Mouse (Mus musculus) stomach, embryonic 16.5 days (tissue): ENCODE data around the gene Unc13c. TPM values are rescaled to one million over a fixed set of nuclear protein-coding genes. Genes with fewer than 3 reads are reported as not detected.

Experiments
- ATAC-seq: fragments of 200-750 bp; cut with Nextera tagmentation; 2 replicates; pipeline ENCODE4 v1.8.0; 2017; ENCODE audit warnings: moderate number of reproducible peaks, moderate TSS enrichment; ENCODE audit not compliant: insufficient read depth, low FRiP score
- H3K27ac ChIP-seq: fragments of 300-500 bp; sonication (generic); 2 replicates; pipeline ENCODE4 v1.5.1; 2014; ENCODE audit warnings: low read length
- H3K27me3 ChIP-seq: fragments of 300-500 bp; sonication (generic); 2 replicates; pipeline ENCODE4 v1.6.1; 2014; ENCODE audit warnings: low read length, control low read depth, mixed read lengths; ENCODE audit not compliant: control insufficient read depth, insufficient read depth
- H3K36me3 ChIP-seq: fragments of 300-500 bp; sonication (generic); 2 replicates; pipeline ENCODE4 v1.6.1; 2014; ENCODE audit warnings: low read length; ENCODE audit not compliant: control insufficient read depth, insufficient read depth
- H3K4me1 ChIP-seq: fragments of 300-500 bp; sonication (generic); 2 replicates; pipeline ENCODE4 v1.6.1; 2014; ENCODE audit warnings: low read length, control low read depth, mixed read lengths; ENCODE audit not compliant: control insufficient read depth, insufficient read depth
- H3K4me2 ChIP-seq: fragments of 300-500 bp; sonication (generic); 2 replicates; pipeline ENCODE4 v1.6.1; 2014; ENCODE audit warnings: low read depth, low read length, mixed read lengths
- H3K4me3 ChIP-seq: fragments of 300-500 bp; sonication (generic); replicated peaks from 2 replicates; pipeline ENCODE4 v1.5.1; 2014; ENCODE audit warnings: mild to moderate bottlenecking, low read length
- H3K9ac ChIP-seq: fragments of 300-500 bp; sonication (generic); 2 replicates; pipeline ENCODE4 v1.6.1; 2014; ENCODE audit warnings: low read length
- H3K9me3 ChIP-seq: fragments of 300-500 bp; sonication (generic); replicated peaks from 2 replicates; pipeline ENCODE4 v1.6.1; 2016; ENCODE audit warnings: low read length, control low read depth; ENCODE audit not compliant: control insufficient read depth
- WGBS: fragments of 180-500 bp; shearing (Covaris S2); extraction: QIAGEN DNeasy Blood & Tissue Kit; methylation state at CpG from one replicate; pipeline ENCODE4 v1.1.7; 2014; 5-methylcytosine and 5-hydroxymethylcytosine counted together
- polyA plus RNA-seq: library from polyadenylated mRNA; unstranded; fragments of >200 nt; fragmentation: Nextera tagmentation; extraction: Ambion mirVana; gene quantifications from 2 replicates; pipeline ENCODE4 v1.2.1, GENCODE M21; 2015

The Unc13c gene
- 0.89 and 0.99 TPM in 2 replicates for polyA plus RNA-seq

DNA sequence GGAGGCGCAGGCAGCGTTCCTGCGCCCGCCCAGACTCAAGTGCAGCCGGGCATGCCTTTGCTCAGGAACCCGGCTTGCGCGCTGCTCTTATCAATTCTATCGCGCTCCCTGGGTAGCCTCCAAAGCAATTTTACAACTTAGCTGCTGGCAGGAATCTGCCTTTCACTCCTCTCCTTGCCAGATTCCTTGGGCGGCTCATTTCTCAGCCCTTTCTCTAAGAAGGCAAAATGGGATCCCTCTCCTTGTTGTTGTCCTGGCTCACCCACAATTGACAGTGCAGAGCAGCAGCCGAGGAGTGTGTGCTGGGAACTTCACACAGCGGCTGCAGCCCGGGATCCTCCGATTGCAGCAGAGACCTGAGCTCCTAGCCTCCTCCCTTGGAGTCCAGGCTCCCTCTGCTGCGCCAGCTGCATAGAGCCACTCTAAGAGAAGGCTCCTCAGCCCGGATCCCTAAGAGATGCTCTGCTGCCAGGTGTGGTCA lies at the start of gene Unc13c:
Unc13c (minus strand) TSS at position 326 of the 481 bp plus-strand sequence.
- 4% methylated on average over 17 of the region's 17 CpGs for WGBS
- H3K4me3 ChIP-seq, result peak within 1 kb of the TSS; percentile 38
- peak within 1 kb of the TSS; percentile 53 for H3K4me2 ChIP-seq
- H3K36me3 ChIP-seq, result no peaks in the 10 kb centered on the region
- H3K4me1 ChIP-seq, result peaks cover 4% of the 10 kb centered on the region; the same call in 1 of the 2 replicates
- H3K9ac ChIP-seq, result peak within 1 kb of the TSS; percentile 33; the same call in 1 of the 2 replicates
- no peak within 1 kb of the TSS for H3K27ac ChIP-seq
- no peak for ATAC-seq
- H3K27me3 ChIP-seq, result no peaks in the 10 kb centered on the region
- no peaks in the 10 kb centered on the region for H3K9me3 ChIP-seq

DNA sequence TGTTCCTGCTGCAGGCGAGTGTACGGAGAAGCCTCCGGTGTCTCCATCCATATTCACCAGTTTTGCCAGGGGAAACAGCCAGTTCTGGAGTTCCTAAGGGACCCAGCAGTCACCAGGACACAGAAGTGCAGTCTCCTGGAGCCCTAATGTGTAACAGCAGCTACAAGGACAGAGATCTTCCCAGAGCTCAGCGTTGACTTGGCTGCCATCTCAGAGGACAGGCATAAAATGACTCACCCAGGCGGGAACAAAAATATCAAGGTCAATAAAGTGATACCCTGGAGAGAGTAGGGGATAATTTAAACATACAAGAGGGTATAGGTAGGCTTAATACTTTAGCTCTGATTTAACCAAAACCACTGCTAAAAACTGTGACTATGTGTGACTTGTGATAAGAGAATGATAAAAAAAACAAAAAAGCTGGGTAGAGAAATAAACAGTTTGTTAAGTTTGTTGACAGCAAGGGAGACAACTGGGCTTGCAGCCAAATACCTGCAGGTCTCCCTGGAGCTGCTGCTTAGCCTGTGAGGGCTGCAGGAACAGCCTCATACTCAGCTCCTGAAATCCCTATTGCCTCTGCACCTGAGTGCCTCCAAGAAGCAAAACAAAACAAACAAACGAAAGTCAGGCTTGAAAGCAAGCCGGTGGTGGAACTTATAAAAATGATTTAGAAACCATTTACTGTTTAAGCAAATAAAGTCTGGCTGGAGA lies 39.4 kb upstream of the Unc13c start:
- H3K27me3 ChIP-seq, result no peaks in the 10 kb centered on the region
- 64% methylated on average over 7 of the region's 7 CpGs for WGBS
- no peak for ATAC-seq
- no peak overlapping the region for H3K9ac ChIP-seq
- H3K4me1 ChIP-seq, result no peaks in the 10 kb centered on the region
- no peaks in the 10 kb centered on the region for H3K36me3 ChIP-seq
- no peak overlapping the region for H3K27ac ChIP-seq
- H3K9me3 ChIP-seq, result no peaks in the 10 kb centered on the region
- no peak overlapping the region for H3K4me2 ChIP-seq
- no peak overlapping the region for H3K4me3 ChIP-seq

- Histone ChIP-seq H3K4me1 (peaks cover 4% of the 10 kb centered on the region; the same call in 1 of the 2 replicates), H3K4me3 (no peak overlapping the region), H3K27me3 (no peaks in the 10 kb centered on the region), H3K9me3 (no peaks in the 10 kb centered on the region), H3K9ac (no peak overlapping the region), H3K36me3 (no peaks in the 10 kb centered on the region), H3K27ac (peak overlapping the region; percentile 10; the same call in 1 of the 2 replicates), H3K4me2 (no peak overlapping the region)
- 23% methylated on average over 6 of the region's 6 CpGs for WGBS
- no peak for ATAC-seq
These were observed 33.7 kb upstream of the Unc13c start for GRCm38 (mm10) chr9:74002388-74002990.

DNA sequence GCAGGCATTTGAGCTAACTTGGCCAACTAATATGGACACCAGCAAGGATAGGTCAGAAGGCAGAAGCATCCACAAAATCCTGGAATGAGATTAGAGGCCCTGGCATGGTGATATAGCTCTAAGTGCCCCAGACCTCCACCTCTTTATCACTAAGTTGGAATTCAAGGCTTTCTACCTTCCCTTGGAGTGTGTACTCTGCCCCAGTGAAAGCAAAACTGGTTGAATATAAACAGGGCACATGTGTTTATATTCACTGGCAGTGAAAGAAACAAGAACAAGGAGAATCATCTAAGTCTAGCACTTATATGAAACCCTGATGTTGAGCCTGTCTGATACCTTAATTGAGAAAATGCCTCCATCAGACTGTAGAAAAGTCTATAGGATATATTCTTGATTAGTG lies 19.3 kb upstream of the Unc13c start:
- Histone ChIP-seq H3K4me3 (no peak overlapping the region), H3K9me3 (peaks cover 7% of the 10 kb centered on the region; the same call in 1 of the 2 replicates), H3K4me1 (no peaks in the 10 kb centered on the region), H3K27me3 (no peaks in the 10 kb centered on the region), H3K27ac (no peak overlapping the region), H3K4me2 (no peak overlapping the region), H3K9ac (no peak overlapping the region), H3K36me3 (no peaks in the 10 kb centered on the region)
- ATAC-seq, result no peak

DNA sequence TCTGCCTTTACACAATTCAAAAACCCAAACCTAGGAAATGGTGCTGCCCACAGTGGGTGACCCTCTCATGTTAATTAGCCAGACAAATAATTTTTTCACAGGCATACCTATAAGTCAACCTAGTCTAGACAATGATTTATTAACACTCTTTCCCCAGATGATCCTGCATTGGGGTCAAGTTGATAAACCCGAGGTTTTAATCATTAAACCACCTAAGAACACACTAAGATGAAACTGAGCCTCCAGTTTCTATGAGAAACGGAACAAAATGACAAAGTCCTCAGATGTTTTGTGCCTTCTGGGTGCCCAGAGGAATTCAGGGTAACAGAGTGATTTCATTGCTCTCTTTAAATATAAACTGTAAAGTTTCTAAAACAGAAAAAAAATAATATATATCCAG lies 18.5 kb upstream of the Unc13c start:
- no peak overlapping the region for H3K9ac ChIP-seq
- no peak overlapping the region for H3K4me3 ChIP-seq
- no peak overlapping the region for H3K27ac ChIP-seq
- no peaks in the 10 kb centered on the region for H3K27me3 ChIP-seq
- H3K36me3 ChIP-seq, result no peaks in the 10 kb centered on the region
- WGBS, result 51% methylated on average over 2 of the region's 2 CpGs
- H3K4me1 ChIP-seq, result no peaks in the 10 kb centered on the region
- no peak overlapping the region for H3K4me2 ChIP-seq
- H3K9me3 ChIP-seq, result peaks cover 7% of the 10 kb centered on the region; the same call in 1 of the 2 replicates
- no peak for ATAC-seq

DNA sequence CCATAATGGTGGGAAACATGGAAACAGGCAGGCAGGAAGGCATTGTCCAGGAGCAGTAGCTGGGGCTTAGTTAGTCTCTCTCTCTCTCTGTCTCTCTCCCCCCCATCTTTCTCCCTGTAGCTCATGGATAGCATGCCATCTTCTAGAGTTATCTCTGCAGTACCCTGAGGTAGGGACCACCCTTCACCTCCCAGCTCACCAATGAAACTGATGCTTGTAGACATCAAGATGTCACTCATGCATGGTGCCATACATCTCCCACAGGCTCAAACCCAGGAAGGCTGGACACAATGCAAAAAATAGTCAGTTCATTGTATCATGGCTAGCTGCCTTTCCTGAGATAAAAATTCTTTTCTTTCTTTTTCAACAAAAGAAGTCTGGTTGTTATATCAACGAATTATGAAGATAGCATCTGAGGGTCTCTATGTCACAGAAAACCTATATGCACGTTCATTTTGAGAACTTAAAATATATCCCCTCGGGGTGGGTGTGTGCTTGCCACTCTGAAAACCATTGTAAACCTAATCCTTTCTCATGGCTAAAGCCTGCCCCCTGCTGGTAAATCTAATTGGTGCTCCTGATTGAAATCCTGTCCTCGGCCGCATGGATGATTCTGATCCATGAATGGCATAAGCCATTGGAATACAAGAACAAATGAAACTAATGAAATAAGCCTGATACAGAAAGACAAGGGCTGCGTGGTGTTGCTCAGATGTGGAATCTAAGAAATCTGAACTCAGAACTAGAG lies 14.0 kb upstream of the Unc13c start:
- no peak overlapping the region for H3K9ac ChIP-seq
- no peaks in the 10 kb centered on the region for H3K27me3 ChIP-seq
- WGBS, result 12% methylated on average over 6 of the region's 6 CpGs
- H3K36me3 ChIP-seq, result no peaks in the 10 kb centered on the region
- H3K27ac ChIP-seq, result no peak overlapping the region
- H3K4me1 ChIP-seq, result no peaks in the 10 kb centered on the region
- H3K9me3 ChIP-seq, result no peaks in the 10 kb centered on the region
- no peak overlapping the region for H3K4me2 ChIP-seq
- H3K4me3 ChIP-seq, result no peak overlapping the region
- ATAC-seq, result no peak

DNA sequence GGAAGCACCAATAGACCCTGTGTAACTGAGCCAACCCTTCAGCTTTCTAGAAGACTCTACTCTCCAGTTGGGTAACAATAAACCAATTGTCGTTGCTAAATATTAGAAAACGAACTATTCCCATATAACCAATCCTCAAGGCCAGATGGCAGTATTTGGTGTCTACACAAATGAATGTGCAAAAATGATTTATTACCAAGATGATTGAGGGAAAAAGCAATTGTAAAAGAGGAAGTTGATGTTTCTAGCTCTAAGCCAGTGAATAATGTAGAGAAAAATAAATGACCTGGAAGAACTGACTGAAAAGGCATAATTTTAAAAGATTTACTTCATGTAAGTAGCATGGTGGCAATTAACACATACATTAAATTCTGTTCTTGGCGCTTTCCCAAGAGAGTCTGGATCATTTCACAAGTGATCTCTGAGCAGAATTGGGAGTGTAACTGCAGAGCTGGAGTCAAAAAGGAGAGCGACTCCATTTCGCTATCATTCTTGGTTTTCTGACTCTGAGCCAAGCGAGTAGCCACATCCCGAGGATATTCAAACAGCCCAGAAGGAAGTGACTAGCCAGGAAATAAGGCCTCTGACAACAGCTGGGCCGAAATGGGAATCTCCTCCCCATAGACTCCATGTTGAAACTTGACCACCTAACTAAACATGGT lies 3.7 kb upstream of the Unc13c start:
- no peaks in the 10 kb centered on the region for H3K9me3 ChIP-seq
- no peak overlapping the region for H3K4me2 ChIP-seq
- H3K4me1 ChIP-seq, result no peaks in the 10 kb centered on the region
- no peak overlapping the region for H3K4me3 ChIP-seq
- H3K27me3 ChIP-seq, result no peaks in the 10 kb centered on the region
- no peak overlapping the region for H3K9ac ChIP-seq
- no peaks in the 10 kb centered on the region for H3K36me3 ChIP-seq
- H3K27ac ChIP-seq, result no peak overlapping the region
- 44% methylated on average over 8 of the region's 8 CpGs for WGBS
- ATAC-seq, result no peak

DNA sequence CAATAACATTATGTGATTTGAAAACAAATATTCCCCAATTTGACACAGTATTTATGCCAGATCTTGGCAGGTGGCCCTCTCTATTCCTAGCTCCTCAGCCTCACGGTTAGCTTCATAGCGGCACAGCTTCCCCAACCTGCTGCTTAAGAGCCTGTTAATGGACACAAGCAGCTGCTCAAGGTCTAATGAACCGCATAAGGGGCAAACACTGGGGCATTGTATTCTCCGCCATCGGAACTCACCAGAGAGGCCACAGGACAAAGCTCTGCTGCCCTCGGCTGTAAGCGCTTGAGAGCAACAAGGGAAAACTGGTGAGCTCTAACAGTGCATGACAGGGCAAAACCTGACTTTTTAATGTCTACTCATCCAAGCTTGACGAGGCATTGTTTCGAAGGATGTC lies 2.0 kb upstream of the Unc13c start:
- H3K27ac ChIP-seq, result no peak overlapping the region
- H3K4me2 ChIP-seq, result no peak overlapping the region
- H3K27me3 ChIP-seq, result no peaks in the 10 kb centered on the region
- no peak overlapping the region for H3K4me3 ChIP-seq
- no peak overlapping the region for H3K9ac ChIP-seq
- H3K36me3 ChIP-seq, result no peaks in the 10 kb centered on the region
- H3K4me1 ChIP-seq, result no peaks in the 10 kb centered on the region
- H3K9me3 ChIP-seq, result no peaks in the 10 kb centered on the region
- no peak for ATAC-seq
- WGBS, result 63% methylated on average over 9 of the region's 9 CpGs
